Mouse (Mus musculus) kidney, postnatal 0 days (tissue): ENCODE data around the gene Arf6. TPM values are rescaled to one million over a fixed set of nuclear protein-coding genes. Genes with fewer than 3 reads are reported as not detected.

ENCODE experiments used
- ATAC-seq: fragments of 200-750 bp; cut with Nextera tagmentation; replicated peaks from 2 replicates; pipeline ENCODE4 v1.8.0; 2017; ENCODE audit warnings: low read depth, moderate number of reproducible peaks, moderate TSS enrichment, moderate library complexity; ENCODE audit not compliant: low FRiP score
- DNase-seq: peaks from one replicate; pipeline ENCODE4 v3.0.0-alpha.2; 2016; ENCODE audit warnings: low spot score
- H3K27ac ChIP-seq: fragments of 300-500 bp; sonication (generic); 2 replicates; pipeline ENCODE4 v1.5.1; 2014; ENCODE audit warnings: mild to moderate bottlenecking
- H3K27me3 ChIP-seq: fragments of 300-500 bp; sonication (generic); 2 replicates; pipeline ENCODE4 v1.6.1; 2014; ENCODE audit warnings: low read length, mixed read lengths; ENCODE audit not compliant: insufficient read depth
- H3K36me3 ChIP-seq: fragments of 300-500 bp; sonication (generic); 2 replicates; pipeline ENCODE4 v1.6.1; 2014; ENCODE audit warnings: low read length, mixed read lengths; ENCODE audit not compliant: insufficient read depth
- H3K4me1 ChIP-seq: fragments of 300-500 bp; sonication (generic); replicated peaks from 2 replicates; pipeline ENCODE4 v1.6.1; 2014; ENCODE audit warnings: antibody characterized with exemption, low read length, mixed read lengths; ENCODE audit not compliant: insufficient read depth
- H3K4me2 ChIP-seq: fragments of 300-500 bp; sonication (generic); 2 replicates; pipeline ENCODE4 v1.6.1; 2014; ENCODE audit warnings: mild to moderate bottlenecking, low read length, moderate library complexity, mixed read lengths
- H3K4me3 ChIP-seq: fragments of 300-500 bp; sonication (generic); replicated peaks from 2 replicates; pipeline ENCODE4 v1.5.1; 2014; ENCODE audit warnings: low read depth, low read length
- H3K9ac ChIP-seq: fragments of 300-500 bp; sonication (generic); 2 replicates; pipeline ENCODE4 v1.6.1; 2014; ENCODE audit warnings: low read depth, low read length
- H3K9me3 ChIP-seq: fragments of 300-500 bp; sonication (generic); replicated peaks from 2 replicates; pipeline ENCODE4 v1.6.1; 2016; ENCODE audit warnings: low read length, inconsistent platforms, mixed read lengths
- CTCF ChIP-seq: IDR thresholded peaks from 2 replicates; pipeline ENCODE4 v1.5.1; 2016; ENCODE audit warnings: antibody characterized with exemption, low read depth, mild to moderate bottlenecking, moderate library complexity
- WGBS: fragments of 180-500 bp; shearing (Covaris S2); extraction: QIAGEN DNeasy Blood & Tissue Kit; methylation state at CpG from one replicate; pipeline ENCODE4 v1.1.7; 2014; 5-methylcytosine and 5-hydroxymethylcytosine counted together
- polyA plus RNA-seq: library from polyadenylated mRNA; unstranded; fragments of >200 nt; fragmentation: Nextera tagmentation; extraction: Ambion mirVana; gene quantifications from 2 replicates; pipeline ENCODE4 v1.2.1, GENCODE M21; 2015

Gene Arf6
- polyA plus RNA-seq, 1 experiment from 2014 or later = 70.7 TPM

DNA sequence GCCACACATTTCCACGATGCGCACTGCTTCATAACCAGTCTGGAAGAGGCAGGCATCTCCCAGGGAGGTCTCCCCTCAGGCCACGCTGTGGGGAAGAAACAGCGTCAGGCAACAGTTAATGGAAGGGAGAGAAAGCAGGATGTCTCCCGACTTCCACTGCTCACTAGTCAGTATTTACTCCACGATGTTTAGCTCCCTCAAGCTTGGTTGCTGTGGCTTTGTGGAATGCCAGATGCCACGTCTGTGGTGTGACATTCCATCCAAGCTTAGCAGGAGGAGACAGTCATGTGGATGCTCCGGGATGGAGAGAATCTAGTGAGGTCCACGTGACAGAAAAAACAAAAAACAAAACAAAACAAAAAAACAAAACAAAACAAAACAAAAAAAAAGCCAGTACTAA, 30.1 kb downstream of the Arf6 start:
- TF ChIP-seq CTCF = no peak
- Histone ChIP-seq H3K4me2 (no peak overlapping the region), H3K9me3 (no peaks in the 10 kb centered on the region), H3K27me3 (no peaks in the 10 kb centered on the region), H3K36me3 (no peaks in the 10 kb centered on the region), H3K4me1 (no peaks in the 10 kb centered on the region), H3K4me3 (no peak overlapping the region), H3K27ac (no peak overlapping the region), H3K9ac (no peak overlapping the region)
- DNase-seq (no peak), ATAC-seq (no peak)
- 62% methylated on average over 9 of the region's 9 CpGs for WGBS

DNA sequence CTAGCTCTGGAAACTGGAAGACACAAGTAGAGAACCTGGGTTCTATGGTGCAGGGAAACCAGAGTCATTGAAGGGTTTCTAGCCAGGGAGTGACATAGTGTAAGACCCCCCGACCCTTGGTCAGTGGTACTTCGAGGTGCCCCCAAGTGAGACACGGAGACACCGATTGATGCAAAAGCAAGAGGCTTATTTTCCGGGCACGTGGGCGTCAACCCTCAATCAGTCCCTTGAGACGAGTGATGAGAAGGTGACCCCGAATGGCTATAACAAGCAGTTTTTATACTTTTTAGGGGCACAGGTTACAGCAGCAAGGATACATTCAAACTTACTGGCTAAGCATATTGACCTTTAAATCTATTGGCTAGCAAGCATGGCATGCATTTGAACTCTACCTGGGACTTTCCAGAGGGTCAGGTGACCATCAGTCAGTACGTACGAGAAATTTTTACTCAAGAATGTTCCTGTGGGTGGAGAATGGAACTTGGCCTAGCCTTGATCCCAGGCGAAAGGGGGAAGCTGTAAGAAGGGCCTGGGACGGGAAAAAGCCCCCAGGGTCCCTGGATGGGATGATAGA, 30.7 kb downstream of the Arf6 start:
- H3K4me2 ChIP-seq = no peak overlapping the region
- DNase-seq = no peak
- no peak for ATAC-seq
- H3K9me3 ChIP-seq = no peaks in the 10 kb centered on the region
- TF ChIP-seq CTCF = no peak
- H3K27ac ChIP-seq = no peak overlapping the region
- no peak overlapping the region for H3K4me3 ChIP-seq
- H3K36me3 ChIP-seq = no peaks in the 10 kb centered on the region
- no peaks in the 10 kb centered on the region for H3K4me1 ChIP-seq
- H3K9ac ChIP-seq = no peak overlapping the region
- WGBS = 82% methylated on average over 13 of the region's 13 CpGs
- H3K27me3 ChIP-seq = no peaks in the 10 kb centered on the region

DNA sequence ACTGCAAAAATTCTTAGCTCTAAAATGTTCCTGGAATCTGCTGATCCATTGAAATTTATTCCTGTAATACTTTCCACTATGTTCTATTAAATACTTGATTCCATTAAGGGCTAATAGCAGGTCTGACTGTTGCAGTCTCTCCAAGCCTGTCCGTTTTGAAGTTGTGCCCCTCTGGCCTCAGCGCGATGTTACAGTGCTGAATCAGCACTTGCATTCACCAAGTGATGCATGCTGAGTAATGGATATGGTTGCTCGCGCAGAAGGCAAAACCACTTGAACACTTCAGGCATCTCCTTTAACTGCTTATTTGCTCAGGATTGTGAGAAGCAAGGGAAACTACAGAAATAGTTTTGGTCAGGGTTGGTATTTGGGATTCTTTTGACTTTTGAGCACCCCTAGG, 38.8 kb downstream of the Arf6 start:
- 51% methylated on average over 5 of the region's 5 CpGs for WGBS
- Histone ChIP-seq H3K4me1 (0 out of 2 replicates have a peak, but pooled peaks cover 2% of the 10 kb centered on the region), H3K27ac (no peak overlapping the region), H3K36me3 (no peaks in the 10 kb centered on the region), H3K4me3 (no peak overlapping the region), H3K4me2 (no peak overlapping the region), H3K9me3 (no peaks in the 10 kb centered on the region), H3K9ac (no peak overlapping the region), H3K27me3 (no peaks in the 10 kb centered on the region)
- DNase-seq = no peak
- no peak for TF ChIP-seq CTCF
- no peak for ATAC-seq

DNA sequence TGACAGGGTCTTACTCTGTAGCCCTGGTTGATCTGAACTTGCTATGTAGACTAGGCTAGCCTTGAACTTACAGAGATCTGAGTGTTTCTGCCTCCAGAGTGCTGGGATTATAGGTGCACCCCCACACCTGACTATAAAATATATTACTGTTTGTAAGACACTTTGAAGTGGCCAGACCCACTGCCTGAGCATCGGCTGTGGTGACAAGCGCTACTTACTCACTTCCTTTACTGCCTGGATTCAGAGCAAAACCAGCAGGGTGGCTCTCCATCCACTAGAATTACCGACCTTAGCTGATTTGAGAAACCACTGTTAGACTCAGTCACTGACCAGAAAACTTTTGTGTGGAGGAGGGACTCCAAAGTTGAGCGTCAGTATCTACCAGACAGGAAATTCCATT, 40.0 kb downstream of the Arf6 start:
- WGBS = 27% methylated on average over 4 of the region's 4 CpGs
- TF ChIP-seq CTCF = no peak
- Histone ChIP-seq H3K27ac (no peak overlapping the region), H3K36me3 (no peaks in the 10 kb centered on the region), H3K4me3 (no peak overlapping the region), H3K4me1 (0 out of 2 replicates have a peak, but pooled peaks cover 2% of the 10 kb centered on the region), H3K4me2 (no peak overlapping the region), H3K9ac (no peak overlapping the region), H3K27me3 (no peaks in the 10 kb centered on the region), H3K9me3 (no peaks in the 10 kb centered on the region)
- ATAC-seq = no peak
- no peak for DNase-seq

DNA sequence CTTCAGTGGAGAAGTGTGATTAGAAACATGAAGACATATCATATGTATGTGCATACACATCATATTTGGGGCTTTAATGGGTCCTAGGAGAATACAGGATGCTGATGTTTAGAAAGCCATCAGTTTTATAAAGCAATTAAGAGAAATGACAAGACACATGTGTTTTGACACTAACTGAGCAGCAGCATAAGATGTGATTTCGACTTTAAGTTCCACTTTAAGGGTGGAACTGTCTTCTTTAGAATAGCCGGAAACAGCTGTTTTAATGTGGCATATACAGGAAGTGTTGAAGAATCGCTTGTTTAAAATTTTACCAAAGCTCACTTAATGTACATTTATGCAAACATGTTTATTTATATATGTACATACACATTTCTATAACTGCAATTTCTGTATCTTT, 41.4 kb downstream of the Arf6 start:
- 54% methylated on average over 3 of the region's 3 CpGs for WGBS
- DNase-seq = no peak

DNA sequence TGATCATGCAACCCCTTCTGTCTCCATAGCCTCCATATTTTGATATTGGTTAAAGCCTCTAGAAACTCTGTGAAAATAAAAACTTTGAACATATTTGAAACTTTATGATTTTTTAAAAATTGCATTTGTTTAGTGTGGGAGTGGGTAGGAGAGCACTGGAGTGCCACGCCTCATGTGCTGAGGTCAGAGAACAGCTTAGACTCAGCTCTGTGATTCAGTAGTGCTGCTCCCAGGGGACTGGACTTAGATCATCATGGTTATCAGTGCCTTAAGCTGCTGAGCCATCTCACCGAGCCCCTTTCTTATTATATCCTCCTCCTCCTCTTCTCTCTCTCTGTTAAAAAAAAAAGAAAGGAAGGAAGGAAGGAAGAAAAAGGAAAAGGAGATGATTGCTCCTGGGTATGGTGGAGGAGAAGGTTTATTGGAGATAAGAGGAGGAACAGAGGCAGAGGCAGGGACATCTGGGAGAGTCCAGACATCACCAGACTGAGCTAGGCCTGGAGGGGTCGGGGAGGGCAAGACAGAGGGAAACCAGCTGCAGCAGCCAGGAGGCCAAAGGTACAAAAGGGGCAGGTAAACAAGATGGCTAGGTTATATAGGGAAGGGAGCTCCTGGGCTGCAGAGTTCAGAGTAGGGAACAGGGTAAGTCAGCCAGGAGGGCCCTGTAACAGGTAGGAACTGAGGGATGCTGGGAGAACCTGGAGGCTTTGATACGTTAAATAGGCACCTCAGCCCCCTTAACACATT, 43.0 kb downstream of the Arf6 start:
- ATAC-seq = no peak
- TF ChIP-seq CTCF = no peak
- no peak overlapping the region for H3K4me2 ChIP-seq
- H3K4me1 ChIP-seq = 0 out of 2 replicates have a peak, but pooled peaks cover 4% of the 10 kb centered on the region
- no peaks in the 10 kb centered on the region for H3K27me3 ChIP-seq
- DNase-seq = no peak
- WGBS = 72% methylated on average over 4 of the region's 4 CpGs
- H3K27ac ChIP-seq = no peak overlapping the region
- H3K9ac ChIP-seq = no peak overlapping the region
- no peaks in the 10 kb centered on the region for H3K9me3 ChIP-seq
- no peaks in the 10 kb centered on the region for H3K36me3 ChIP-seq
- H3K4me3 ChIP-seq = no peak overlapping the region

More for the DNA sequence above, 41.4 kb downstream of the Arf6 start:
- ATAC-seq = no peak
- H3K27ac ChIP-seq = no peak overlapping the region
- 0 out of 2 replicates have a peak, but pooled peaks cover 2% of the 10 kb centered on the region for H3K4me1 ChIP-seq
- no peaks in the 10 kb centered on the region for H3K9me3 ChIP-seq
- no peak overlapping the region for H3K4me3 ChIP-seq
- no peaks in the 10 kb centered on the region for H3K27me3 ChIP-seq
- TF ChIP-seq CTCF = no peak
- H3K9ac ChIP-seq = no peak overlapping the region
- H3K4me2 ChIP-seq = no peak overlapping the region
- H3K36me3 ChIP-seq = no peaks in the 10 kb centered on the region
